Mouse (Mus musculus) G1E (cell line): Measurements from ENCODE around the gene Myo3b. TPM values are rescaled to one million over a fixed set of nuclear protein-coding genes. Genes with fewer than 3 reads are reported as not detected.
"Not testable (repeated sequence)": the region's sequence is repeated elsewhere in the genome, so short reads cannot be mapped to it uniquely, and the experiment has no call there.

ENCODE experiments used
- ATAC-seq: 2 replicates; pipeline ENCODE4 v1.8.0; 2016; ENCODE audit warnings: mild to moderate bottlenecking; ENCODE audit not compliant: insufficient number of reproducible peaks, poor library complexity, low FRiP score, severe bottlenecking; ENCODE audit errors: extremely low read depth
- DNase-seq: peaks from one replicate; pipeline ENCODE4 v3.0.0; 2012; ENCODE audit warnings: low spot score
- H3K27me3 ChIP-seq: 2 replicates; pipeline ENCODE4 v1.6.1; 2012; ENCODE audit warnings: mild to moderate bottlenecking, low read length, inconsistent platforms; ENCODE audit not compliant: insufficient read depth
- H3K36me3 ChIP-seq: replicated peaks from 2 replicates; pipeline ENCODE3; 2012; ENCODE audit warnings: mild to moderate bottlenecking, inconsistent platforms
- H3K4me1 ChIP-seq: 2 replicates; pipeline ENCODE4 v1.6.1; 2012; ENCODE audit warnings: low read depth, low read length, inconsistent platforms, mixed read lengths; ENCODE audit not compliant: insufficient read depth
- H3K4me3 ChIP-seq: 2 replicates; pipeline ENCODE4 v1.5.1; 2012; ENCODE audit warnings: low read depth, mild to moderate bottlenecking, inconsistent platforms, low read length, moderate library complexity, mixed read lengths
- H3K9me3 ChIP-seq: replicated peaks from 2 replicates; pipeline ENCODE4 v1.6.1; 2012; ENCODE audit warnings: inconsistent platforms
- CTCF ChIP-seq: IDR thresholded peaks from 2 replicates; pipeline ENCODE4 v1.5.1; 2012; ENCODE audit warnings: low read depth, low read length, inconsistent platforms, mixed read lengths
- GATA1 ChIP-seq: IDR thresholded peaks from 2 replicates; pipeline ENCODE4 v1.6.1; 2012; ENCODE audit warnings: borderline replicate concordance, low read length, inconsistent platforms, mixed read lengths
- GATA2 ChIP-seq: IDR thresholded peaks from 2 replicates; pipeline ENCODE4 v1.6.1; 2012; ENCODE audit warnings: low read depth, low read length, inconsistent platforms, borderline replicate concordance
- POLR2AphosphoS5 ChIP-seq: IDR thresholded peaks from 2 replicates; pipeline ENCODE4 v1.6.1; 2012; ENCODE audit warnings: low read depth, low read length, inconsistent platforms; ENCODE audit not compliant: insufficient replicate concordance
- TAL1 ChIP-seq: conservative IDR thresholded peaks from 2 replicates; pipeline ENCODE4 v1.6.1; 2012; ENCODE audit warnings: low read depth, low read length, inconsistent platforms, mixed read lengths
- polyA plus RNA-seq: library from polyadenylated mRNA; stranded (reverse); fragments of >175 nt; gene quantifications from 2 replicates; pipeline ENCODE4 v1.2.3, GENCODE M21; 2012
- total RNA-seq, 2 experiments: library from RNA; stranded (forward) in 1 of 2; stranded (reverse) in 1 of 2; fragments of 200-1000 nt in 1 of 2; fragments of >200 nt in 1 of 2; fragmentation: Nextera tagmentation in 1 of 2; gene quantifications; 2 replicates each; pipeline ENCODE4 v1.2.3; 2014 to 2017

Myo3b gene
- total and polyA plus RNA-seq, 3 experiments, result 0.05 TPM; not detected in 2

- DNase-seq, result no peak
- no peak for TF ChIP-seq CTCF
- no peak for TF ChIP-seq GATA2
- no peak for TF ChIP-seq TAL1
- TF ChIP-seq POLR2AphosphoS5, result no peak
- no peak for TF ChIP-seq GATA1
- no peaks in the 10 kb centered on the region for H3K9me3 ChIP-seq
- no peaks in the 10 kb centered on the region for H3K4me1 ChIP-seq
- no peak for ATAC-seq
- H3K4me3 ChIP-seq, result no peak overlapping the region
- peaks cover 9% of the 10 kb centered on the region for H3K27me3 ChIP-seq
- no peaks in the 10 kb centered on the region for H3K36me3 ChIP-seq
These were observed 178.9 kb downstream of the Myo3b start for GRCm38 (mm10) chr2:70217800-70218199.

GRCm38 (mm10) chr2:70218469-70218868, 179.5 kb downstream of the Myo3b start:
- ATAC-seq, result no peak
- peaks cover 9% of the 10 kb centered on the region for H3K27me3 ChIP-seq
- H3K36me3 ChIP-seq, result no peaks in the 10 kb centered on the region
- H3K4me3 ChIP-seq, result no peak overlapping the region
- no peak for TF ChIP-seq GATA1
- TF ChIP-seq CTCF, result no peak
- TF ChIP-seq GATA2, result no peak
- TF ChIP-seq POLR2AphosphoS5, result no peak
- no peak for TF ChIP-seq TAL1
- no peak for DNase-seq
- H3K4me1 ChIP-seq, result no peaks in the 10 kb centered on the region
- no peaks in the 10 kb centered on the region for H3K9me3 ChIP-seq

- Histone ChIP-seq H3K4me3 (no peak overlapping the region), H3K36me3 (no peaks in the 10 kb centered on the region), H3K9me3 (no peaks in the 10 kb centered on the region), H3K27me3 (no peaks in the 10 kb centered on the region), H3K4me1 (no peaks in the 10 kb centered on the region)
- TF ChIP-seq CTCF (peak; percentile 43), POLR2AphosphoS5 (no peak)
- ATAC-seq (no peak), DNase-seq (no peak)
These were observed 187.8 kb downstream of the Myo3b start for GRCm38 (mm10) chr2:70226679-70227078.

- ATAC-seq, H3K4me3 ChIP-seq, H3K4me1 ChIP-seq, H3K36me3 ChIP-seq, H3K27me3 ChIP-seq, DNase-seq, H3K9me3 ChIP-seq: not testable (repeated sequence)
These were observed 195.5 kb downstream of the Myo3b start for GRCm38 (mm10) chr2:70234450-70234849.

- H3K27me3 ChIP-seq, result peaks cover 7% of the 10 kb centered on the region
These were observed 207.1 kb downstream of the Myo3b start for GRCm38 (mm10) chr2:70245981-70246380.

GRCm38 (mm10) chr2:70248616-70249015, 209.7 kb downstream of the Myo3b start:
- H3K9me3 ChIP-seq, result no peaks in the 10 kb centered on the region
- TF ChIP-seq CTCF (no peak), TAL1 (no peak), POLR2AphosphoS5 (no peak)
- no peaks in the 10 kb centered on the region for H3K36me3 ChIP-seq
- H3K4me3 ChIP-seq, result no peak overlapping the region
- H3K4me1 ChIP-seq, result no peaks in the 10 kb centered on the region
- ATAC-seq (no peak), DNase-seq (no peak)
- H3K27me3 ChIP-seq, result peaks cover 9% of the 10 kb centered on the region

More at GRCm38 (mm10) chr2:70245981-70246380, 207.1 kb downstream of the Myo3b start:
- ATAC-seq (no peak), DNase-seq (no peak)
- H3K4me3 ChIP-seq, result no peak overlapping the region
- no peaks in the 10 kb centered on the region for H3K36me3 ChIP-seq
- no peak for TF ChIP-seq TAL1
- no peak for TF ChIP-seq CTCF
- TF ChIP-seq POLR2AphosphoS5, result no peak
- TF ChIP-seq GATA1, result no peak
- TF ChIP-seq GATA2, result no peak
- H3K4me1 ChIP-seq, result no peaks in the 10 kb centered on the region
- no peaks in the 10 kb centered on the region for H3K9me3 ChIP-seq

GRCm38 (mm10) chr2:70249872-70250271, 210.9 kb downstream of the Myo3b start:
- H3K9me3 ChIP-seq, result no peaks in the 10 kb centered on the region
- ATAC-seq (no peak), DNase-seq (no peak)
- H3K4me3 ChIP-seq, result no peak overlapping the region
- no peaks in the 10 kb centered on the region for H3K4me1 ChIP-seq
- TF ChIP-seq POLR2AphosphoS5 (no peak), GATA2 (no peak), GATA1 (no peak)
- H3K36me3 ChIP-seq, result no peaks in the 10 kb centered on the region
- peaks cover 2% of the 10 kb centered on the region; the same call in 1 of the 2 replicates for H3K27me3 ChIP-seq
